Mouse (Mus musculus) CH12.LX (cell line): ENCODE results near the gene Olfr250. TPM values are rescaled to one million over a fixed set of nuclear protein-coding genes. Genes with fewer than 3 reads are reported as not detected.
"Not testable (repeated sequence)": the region's sequence is repeated elsewhere in the genome, so short reads cannot be mapped to it uniquely, and the experiment has no call there.

Experiments used
- DNase-seq: peaks from one replicate; pipeline ENCODE4 v3.0.0-alpha.2; 2013; ENCODE audit errors: extremely low read depth
- H3K27ac ChIP-seq: 2 replicates; pipeline ENCODE4 v1.5.1; 2012; ENCODE audit warnings: low read depth, mild to moderate bottlenecking, control low read depth, moderate library complexity; ENCODE audit not compliant: insufficient read depth
- H3K27me3 ChIP-seq: replicated peaks from 2 replicates; pipeline ENCODE3; 2012; ENCODE audit warnings: inconsistent platforms
- H3K36me3 ChIP-seq, 2 experiments: replicated peaks in 1 of 2; 2 replicates each; pipeline versions ENCODE3 to v1.6.1; 2012; ENCODE audit warnings: inconsistent platforms in 1 of 2, low read length in 1 of 2, mild to moderate bottlenecking in 1 of 2, mixed read lengths in 1 of 2, moderate library complexity in 1 of 2; ENCODE audit not compliant: control insufficient read depth in 1 of 2, insufficient read depth in 1 of 2
- H3K4me1 ChIP-seq, 2 experiments: 2 replicates each; pipeline ENCODE4 v1.6.1; 2012; ENCODE audit warnings: inconsistent platforms in 1 of 2, moderate library complexity in 1 of 2; ENCODE audit not compliant: insufficient read depth in 2 of 2, control insufficient read depth in 1 of 2
- H3K4me2 ChIP-seq: 2 replicates; pipeline ENCODE4 v1.6.1; 2012; ENCODE audit warnings: low read depth, mild to moderate bottlenecking, control low read depth; ENCODE audit not compliant: poor library complexity, insufficient read depth, severe bottlenecking
- H3K4me3 ChIP-seq, 3 experiments: fragments of 150-350 bp in 1 of 3; sonication (generic) in 1 of 3; replicated peaks in 1 of 3; 2 replicates each; pipeline versions ENCODE3 to v1.5.1; 2011 to 2012; ENCODE audit warnings: low read depth in 2 of 3, low read length in 2 of 3, mild to moderate bottlenecking in 2 of 3, moderate library complexity in 2 of 3, control low read depth in 1 of 3, improper control_type of control experiment in 1 of 3, inconsistent platforms in 1 of 3, mixed read lengths in 1 of 3; ENCODE audit not compliant: poor library complexity in 1 of 3
- H3K79me2 ChIP-seq: replicated peaks from 2 replicates; pipeline ENCODE4 v1.6.1; 2012; ENCODE audit warnings: mild to moderate bottlenecking, moderate library complexity; ENCODE audit not compliant: control insufficient read depth, poor library complexity, insufficient read depth, severe bottlenecking; ENCODE audit errors: extremely low read depth
- H3K9ac ChIP-seq: 2 replicates; pipeline ENCODE4 v1.6.1; 2012; ENCODE audit warnings: low read depth, mild to moderate bottlenecking, control low read depth, moderate library complexity; ENCODE audit not compliant: insufficient read depth
- H3K9me3 ChIP-seq: replicated peaks from 2 replicates; pipeline ENCODE3; 2012; ENCODE audit warnings: low read length, inconsistent platforms, mixed read lengths
- CHD1 ChIP-seq: IDR thresholded peaks from 2 replicates; pipeline ENCODE4 v1.6.1; 2012; ENCODE audit warnings: low read depth, low read length, improper control_type of control experiment, inconsistent platforms
- CHD2 ChIP-seq: IDR thresholded peaks from 2 replicates; pipeline ENCODE4 v1.6.1; 2011; ENCODE audit warnings: low read length, improper control_type of control experiment
- GABPA ChIP-seq: IDR thresholded peaks from 2 replicates; pipeline ENCODE4 v1.6.1; 2012; ENCODE audit warnings: low read depth, low read length, improper control_type of control experiment, inconsistent platforms; ENCODE audit not compliant: insufficient replicate concordance
- JUN ChIP-seq: IDR thresholded peaks from 2 replicates; pipeline ENCODE4 v1.6.1; 2011; ENCODE audit warnings: low read depth, mild to moderate bottlenecking, low read length, improper control_type of control experiment, moderate library complexity; ENCODE audit not compliant: insufficient read depth
- JUND ChIP-seq: conservative IDR thresholded peaks from 2 replicates; pipeline ENCODE4 v1.6.1; 2011; ENCODE audit warnings: low read depth, low read length, improper control_type of control experiment
- KAT2A ChIP-seq: IDR thresholded peaks from 2 replicates; pipeline ENCODE4 v1.6.1; 2012; ENCODE audit warnings: low read length, improper control_type of control experiment, inconsistent platforms; ENCODE audit not compliant: insufficient replicate concordance
- MAZ ChIP-seq: IDR thresholded peaks from 2 replicates; pipeline ENCODE4 v1.6.1; 2012; ENCODE audit warnings: low read depth, mild to moderate bottlenecking, inconsistent platforms, low read length, improper control_type of control experiment, moderate library complexity
- MEF2A ChIP-seq: IDR thresholded peaks from 2 replicates; pipeline ENCODE4 v1.6.1; 2014; ENCODE audit warnings: low read depth, mild to moderate bottlenecking, inconsistent platforms, low read length, improper control_type of control experiment, borderline replicate concordance
- NELFE ChIP-seq: IDR thresholded peaks from 2 replicates; pipeline ENCODE4 v1.6.1; 2011; ENCODE audit warnings: low read depth, low read length, improper control_type of control experiment
- NRF1 ChIP-seq: IDR thresholded peaks from 2 replicates; pipeline ENCODE4 v1.6.1; 2014; ENCODE audit warnings: low read depth, mild to moderate bottlenecking, inconsistent platforms, low read length, improper control_type of control experiment, moderate library complexity
- POLR2AphosphoS2 ChIP-seq: IDR thresholded peaks from 2 replicates; pipeline ENCODE4 v1.6.1; 2011; ENCODE audit warnings: low read depth, low read length, improper control_type of control experiment
- RCOR1 ChIP-seq: conservative IDR thresholded peaks from 2 replicates; pipeline ENCODE4 v1.6.1; 2012; ENCODE audit warnings: low read depth, mild to moderate bottlenecking, inconsistent platforms, low read length, improper control_type of control experiment
- SMC3 ChIP-seq: IDR thresholded peaks from 2 replicates; pipeline ENCODE4 v1.6.1; 2011; ENCODE audit warnings: low read depth, low read length, improper control_type of control experiment
- USF2 ChIP-seq: conservative IDR thresholded peaks from 2 replicates; pipeline ENCODE4 v1.6.1; 2011; ENCODE audit warnings: low read depth, low read length, improper control_type of control experiment
- dilution Hi-C: fragments of 300-500 bp; cut with MboI; formaldehyde crosslinking; loops from 2 replicates; pipeline ENCODE4 v1.14.3; 2020; ENCODE audit warnings: low sequenced_read_pairs; ENCODE audit not compliant: extremely low pct_unique_long_range_greater_than_20kb, extremely low pct_ligation_motif_present
- in situ Hi-C: fragments of 300-500 bp; cut with MboI; formaldehyde crosslinking; loops from 3 replicates; pipeline ENCODE4 v1.14.3; 2019; ENCODE audit warnings: low sequenced_read_pairs, low pct_ligation_motif_present, low pct_unique_long_range_greater_than_20kb, mixed read lengths
- polyA plus RNA-seq: library from polyadenylated mRNA; unstranded; fragments of >175 nt; gene quantifications from 2 replicates; pipeline ENCODE4 v1.2.1, GENCODE M21; 2012; ENCODE audit warnings: low read depth; ENCODE audit not compliant: insufficient read length
- total RNA-seq, 2 experiments: library from RNA; depleted of rRNA; stranded (reverse); fragments of 300-350 nt in 1 of 2; fragments of >200 nt in 1 of 2; gene quantifications; 2 replicates each; pipeline ENCODE4 v1.2.3; 2012 to 2014

Olfr250 gene
- total and polyA plus RNA-seq, 3 experiments = not detected

GRCm38 (mm10) chr9:38376786-38377185 is 10.1 kb downstream of the Olfr250 start, which contains the start of gene Olfr251:
TSS of gene Olfr251 (plus strand) at chr9:38377086.
- no peak for DNase-seq
- H3K79me2 ChIP-seq = no peaks in the 10 kb centered on the region

GRCm38 (mm10) chr9:38401398-38401797 is 34.7 kb downstream of the Olfr250 start, which contains the start of gene Olfr147:
TSS of gene Olfr147 (plus strand) at chr9:38401698.
- no peaks in the 10 kb centered on the region for H3K27me3 ChIP-seq
- in situ Hi-C loops = no loop called here
- no peak within 1 kb of the TSS for H3K27ac ChIP-seq
- H3K36me3 ChIP-seq = no peaks in the 10 kb centered on the region
- no peak within 1 kb of the TSS for H3K4me2 ChIP-seq
- H3K4me3 ChIP-seq = no peak within 1 kb of the TSS
- no peaks in the 10 kb centered on the region for H3K79me2 ChIP-seq
- DNase-seq = no peak
- dilution Hi-C loops = no loop called here
- TF ChIP-seq NELFE (no peak), RCOR1 (no peak), CHD1 (no peak), USF2 (no peak), CHD2 (no peak), JUN (no peak), NRF1 (no peak), GABPA (no peak), POLR2AphosphoS2 (no peak), SMC3 (no peak), MEF2A (no peak), JUND (no peak)
- no peak within 1 kb of the TSS for H3K9ac ChIP-seq
- no peaks in the 10 kb centered on the region for H3K4me1 ChIP-seq
- H3K9me3 ChIP-seq = no peaks in the 10 kb centered on the region

More at GRCm38 (mm10) chr9:38376786-38377185, 10.1 kb downstream of the Olfr250 start, which contains the start of gene Olfr251:
- Histone ChIP-seq H3K27me3 (no peaks in the 10 kb centered on the region), H3K4me2 (no peak within 1 kb of the TSS), H3K27ac (no peak within 1 kb of the TSS)
- TF ChIP-seq KAT2A (no peak), MAZ (no peak)
- TF ChIP-seq, all 38 proteins: peak for 0
- no peak within 1 kb of the TSS for H3K4me3 ChIP-seq
- no peaks in the 10 kb centered on the region for H3K4me1 ChIP-seq
- no peak within 1 kb of the TSS for H3K9ac ChIP-seq
- no peaks in the 10 kb centered on the region for H3K9me3 ChIP-seq
- no peaks in the 10 kb centered on the region for H3K36me3 ChIP-seq
- in situ Hi-C loops (no loop called here), dilution Hi-C loops (no loop called here)

- H3K4me3 ChIP-seq, H3K9ac ChIP-seq, H3K9me3 ChIP-seq, H3K4me1 ChIP-seq, H3K4me2 ChIP-seq, DNase-seq, in situ Hi-C loops, dilution Hi-C loops, H3K79me2 ChIP-seq, H3K27ac ChIP-seq, H3K27me3 ChIP-seq, H3K36me3 ChIP-seq: not testable (repeated sequence)
These were observed 40.8 kb downstream of the Olfr250 start for GRCm38 (mm10) chr9:38407502-38407901.

GRCm38 (mm10) chr9:38413502-38413901 is 46.8 kb downstream of the Olfr250 start:
- H3K27ac ChIP-seq, H3K27me3 ChIP-seq, H3K4me2 ChIP-seq, H3K79me2 ChIP-seq, H3K4me3 ChIP-seq, H3K36me3 ChIP-seq, H3K4me1 ChIP-seq, DNase-seq, in situ Hi-C loops, H3K9ac ChIP-seq, H3K9me3 ChIP-seq, dilution Hi-C loops: not testable (repeated sequence)
